ENCODE assay signal across 9 mouse cellular contexts in the genomic region with DNA sequence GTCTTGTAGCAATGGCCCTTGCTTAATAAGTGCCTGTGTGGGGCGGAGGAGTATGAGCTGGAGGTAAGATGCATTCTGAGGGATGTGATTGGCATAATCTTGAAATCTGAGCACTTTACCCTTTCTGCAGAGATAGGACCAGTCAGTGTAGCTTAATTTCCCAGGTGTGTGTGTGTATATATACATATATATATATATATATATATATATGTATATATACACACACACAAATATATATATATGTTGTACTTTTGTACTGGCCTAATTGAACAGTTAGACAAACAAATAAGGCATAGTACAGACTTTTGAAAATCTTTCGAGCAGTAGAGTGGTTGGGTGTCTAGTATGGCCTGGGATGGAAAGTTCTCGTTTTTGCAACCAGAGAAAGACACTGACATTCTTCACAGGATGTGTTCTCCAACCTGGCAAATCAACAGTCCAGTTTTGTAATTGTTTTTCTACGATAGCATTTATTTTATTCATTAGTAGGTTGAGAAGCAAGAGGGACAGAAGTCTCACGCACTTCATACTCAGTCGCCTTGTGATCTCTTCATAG. TPM values are rescaled to one million over a fixed set of nuclear protein-coding genes. Genes with fewer than 3 reads are reported as not detected.
DNase-seq lines count a peak whose midpoint lies in the region; ATAC-seq and TF ChIP-seq lines count a peak whose summit lies in the region.
"Had no signal": no experiment of that assay in that cellular context is flagged by ENCODE, and none has a peak within 500 bp of the region (broad histone marks: within the 10 kb centered on the region; RNA-seq: fewer than 3 reads in every experiment).

No protein-coding gene starts in this region.

- H3K27ac ChIP-seq in heart, embryonic 14.5 days (replicated peaks in 1 of 2; ENCODE audit: control insufficient read depth in 1 of 2, insufficient read depth in 1 of 2, low read depth in 2 of 2, low read length in 2 of 2) = no peak overlapping the region
- H3K27ac ChIP-seq in ES-Bruce4 (ENCODE audit: insufficient read depth, low read length) = no peak overlapping the region
- 0 out of 2 replicates have a peak overlapping the region, but pooled peaks have one; percentile 62 for H3K27ac ChIP-seq in forebrain, postnatal 0 days (ENCODE audit: low read depth, low read length)
- H3K27ac ChIP-seq in liver, embryonic 16.5 days (ENCODE audit: low read length) = no peak overlapping the region

- H3K9ac ChIP-seq in heart, embryonic 14.5 days (ENCODE audit: low read length) = peak overlapping the region; percentile 74
- no peak overlapping the region for H3K9ac ChIP-seq in ES-Bruce4 (ENCODE audit: low read depth, poor library complexity, severe bottlenecking)
- peak overlapping the region; percentile 64 for H3K9ac ChIP-seq in forebrain, postnatal 0 days
- H3K9ac ChIP-seq in liver, embryonic 16.5 days (ENCODE audit: low read depth, low read length) = no peak overlapping the region

- no peak for TF ChIP-seq CTCF in ES-Bruce4 (IDR thresholded peaks at IDR 0.05; ENCODE audit: low read depth, low read length)
- no peak for TF ChIP-seq CTCF in forebrain, postnatal 0 days (IDR thresholded peaks at IDR 0.05; ENCODE audit: low read depth)

- peak overlapping the region; percentile 98 for H3K4me2 ChIP-seq in heart, embryonic 14.5 days (ENCODE audit: low read length)
- peak overlapping the region; percentile 96 for H3K4me2 ChIP-seq in forebrain, postnatal 0 days (ENCODE audit: low read depth)
- peak overlapping the region; percentile 75 for H3K4me2 ChIP-seq in liver, embryonic 16.5 days (ENCODE audit: low read depth, low read length)

- peak; percentile 33; the same call in 1 of the 2 replicates for ATAC-seq in heart, embryonic 14.5 days (ENCODE audit: insufficient number of reproducible peaks, insufficient read depth, low FRiP score, low read depth)
- peak; percentile 8; the same call in 1 of the 2 replicates for ATAC-seq in forebrain, postnatal 0 days
- no peak for ATAC-seq in liver, embryonic 16.5 days (ENCODE audit: low read depth)
- no peak for ATAC-seq in erythroid progenitor cell, adult 5-6 weeks (replicated peaks; ENCODE audit: low FRiP score, poor library complexity, severe bottlenecking)
- ATAC-seq in cerebellum, adult (ENCODE audit: insufficient number of reproducible peaks, low FRiP score, low TSS enrichment) = no peak

- peaks cover 6% of the 10 kb centered on the region; the same call in 1 of the 2 replicates for H3K27me3 ChIP-seq in heart, embryonic 14.5 days (ENCODE audit: control insufficient read depth, insufficient read depth, low read length)
- no peaks in the 10 kb centered on the region for H3K27me3 ChIP-seq in ES-Bruce4 (ENCODE audit: control insufficient read depth, insufficient read depth, low read length, poor library complexity, severe bottlenecking)
- no peaks in the 10 kb centered on the region for H3K27me3 ChIP-seq in forebrain, postnatal 0 days (ENCODE audit: insufficient read depth, low read length)
- H3K27me3 ChIP-seq in liver, embryonic 16.5 days (ENCODE audit: control insufficient read depth, insufficient read depth, low read depth, low read length) = peaks cover 13% of the 10 kb centered on the region

- WGBS in heart, embryonic 14.5 days = 60% methylated on average over 6 of the region's 6 CpGs
- 43% methylated on average over 6 of the region's 6 CpGs for WGBS in forebrain, postnatal 0 days
- WGBS in liver, embryonic 16.5 days (ENCODE audit: insufficient replicate concordance) = 42% methylated on average over 6 of the region's 6 CpGs

- peaks cover 0 to 4% of the 10 kb centered on the region in 2 experiments; a peak in 1 of 4 replicates for H3K4me1 ChIP-seq in heart, embryonic 14.5 days (ENCODE audit: control insufficient read depth in 2 of 2, insufficient read depth in 2 of 2, low read length in 2 of 2)
- H3K4me1 ChIP-seq in ES-Bruce4 (ENCODE audit: control insufficient read depth, insufficient read depth, low read length) = no peaks in the 10 kb centered on the region
- 0 out of 2 replicates have a peak, but pooled peaks cover 4% of the 10 kb centered on the region for H3K4me1 ChIP-seq in forebrain, postnatal 0 days (ENCODE audit: insufficient read depth)
- no peaks in the 10 kb centered on the region for H3K4me1 ChIP-seq in liver, embryonic 16.5 days (ENCODE audit: control insufficient read depth, low read depth, low read length)

- TF ChIP-seq EP300 in ES-Bruce4 (IDR thresholded peaks at IDR 0.05; ENCODE audit: insufficient read depth, low read depth, low read length) = no peak

- peak overlapping the region; percentile 67 to 89 for H3K4me3 ChIP-seq in heart, embryonic 14.5 days (ENCODE audit: control insufficient read depth in 1 of 2, insufficient read depth in 1 of 2, low read depth in 1 of 2, low read length in 2 of 2)
- H3K4me3 ChIP-seq in ES-Bruce4 (ENCODE audit: low read depth, low read length) = peak overlapping the region; percentile 87
- H3K4me3 ChIP-seq in forebrain, postnatal 0 days (ENCODE audit: low read depth, low read length) = peak overlapping the region; percentile 92
- H3K4me3 ChIP-seq in liver, embryonic 16.5 days (ENCODE audit: low read depth, low read length) = peak overlapping the region; percentile 59

- DNase-seq in heart, adult 9 months (ENCODE audit: low spot score in 2 of 2) = no peak
- DNase-seq in forebrain, postnatal 0 days = peak; percentile 7
- no peak for DNase-seq in cerebellum, adult 8-10 months

- no peak for TF ChIP-seq POLR2A in ES-Bruce4 (IDR thresholded peaks at IDR 0.05; ENCODE audit: insufficient read depth, low read length)

- H3K36me3 ChIP-seq in heart, embryonic 14.5 days (ENCODE audit: control insufficient read depth, insufficient read depth, low read length) = no peaks in the 10 kb centered on the region
- no peaks in the 10 kb centered on the region for H3K36me3 ChIP-seq in ES-Bruce4 (ENCODE audit: control insufficient read depth, insufficient read depth, low read length, poor library complexity, severe bottlenecking)
- H3K36me3 ChIP-seq in forebrain, postnatal 0 days (ENCODE audit: insufficient read depth) = 0 out of 2 replicates have a peak, but pooled peaks cover 4% of the 10 kb centered on the region
- no peaks in the 10 kb centered on the region for H3K36me3 ChIP-seq in liver, embryonic 16.5 days (ENCODE audit: control insufficient read depth, insufficient read depth)

- no peaks in the 10 kb centered on the region for H3K9me3 ChIP-seq in heart, embryonic 14.5 days (ENCODE audit: control insufficient read depth, low read length)
- no peaks in the 10 kb centered on the region for H3K9me3 ChIP-seq in ES-Bruce4 (replicated peaks; ENCODE audit: control insufficient read depth, insufficient read depth, low read length, poor library complexity, severe bottlenecking)
- no peaks in the 10 kb centered on the region for H3K9me3 ChIP-seq in forebrain, postnatal 0 days (ENCODE audit: low read length)
- no peaks in the 10 kb centered on the region for H3K9me3 ChIP-seq in liver, embryonic 16.5 days (replicated peaks; ENCODE audit: control insufficient read depth, low read length)

RNA-seq across cellular contexts. Expression of gene Cfap69, which starts 0.4 kb away (rescaled TPM):
- 1.4 and 2.7 TPM in 2 replicates for polyA plus RNA-seq in heart, embryonic 14.5 days (2014; fragmentation: Nextera tagmentation; extraction: Ambion mirVana)
- 5.0 and 5.1 TPM in 2 replicates for polyA plus RNA-seq in ES-Bruce4 (2011; ENCODE audit: insufficient read depth, insufficient read length, low read depth, missing spikeins)
- 9.2 and 11.6 TPM in 2 replicates for total RNA-seq in forebrain, postnatal 0 days (2014; rRNA removed)
- polyA plus RNA-seq in forebrain, postnatal 0 days (2015; fragmentation: Nextera tagmentation; extraction: Ambion mirVana) = 4.1 and 6.7 TPM in 2 replicates
- 0.19 and 0.70 TPM in 2 replicates for polyA plus RNA-seq in liver, embryonic 16.5 days (2015; fragmentation: Nextera tagmentation; extraction: Ambion mirVana)
- total RNA-seq in erythroid progenitor cell, adult 5-6 weeks (2015; ENCODE audit: low replicate concordance) = not detected in 2 replicates
- not detected in 2 replicates for total RNA-seq in erythroid progenitor cell, adult 5-6 weeks (2017; ENCODE audit: low replicate concordance)
- total RNA-seq: hematopoietic stem cell, adult 5-6 weeks had no signal

RNA-seq across cellular contexts. Expression of gene Steap2, which starts 29.9 kb away (rescaled TPM):
- 3.5 and 3.6 TPM in 2 replicates for polyA plus RNA-seq in heart, embryonic 14.5 days (2014; fragmentation: Nextera tagmentation; extraction: Ambion mirVana)
- polyA plus RNA-seq in ES-Bruce4 (2011; ENCODE audit: insufficient read depth, insufficient read length, low read depth, missing spikeins) = 33.2 and 33.7 TPM in 2 replicates
- 5.2 and 7.3 TPM in 2 replicates for total RNA-seq in forebrain, postnatal 0 days (2014; rRNA removed)
- 1.9 and 3.0 TPM in 2 replicates for polyA plus RNA-seq in forebrain, postnatal 0 days (2015; fragmentation: Nextera tagmentation; extraction: Ambion mirVana)
- 4.6 and 5.1 TPM in 2 replicates for polyA plus RNA-seq in liver, embryonic 16.5 days (2015; fragmentation: Nextera tagmentation; extraction: Ambion mirVana)
- not detected in 2 replicates for total RNA-seq in erythroid progenitor cell, adult 5-6 weeks (2015; ENCODE audit: low replicate concordance)
- total RNA-seq in erythroid progenitor cell, adult 5-6 weeks (2017; ENCODE audit: low replicate concordance) = not detected in 2 replicates
- total RNA-seq: hematopoietic stem cell, adult 5-6 weeks had no signal

Comparison
In these comparisons a context has a peak if more than half of its experiments do, and no peak if none do; other contexts are left out.
1. ATAC-seq: peak in heart, embryonic 14.5 days (single experiment) and forebrain, postnatal 0 days (single experiment); none in liver, embryonic 16.5 days (single experiment), erythroid progenitor cell, adult 5-6 weeks (single experiment) and cerebellum, adult (single experiment).
2. H3K9ac ChIP-seq: peak in heart, embryonic 14.5 days (single experiment) and forebrain, postnatal 0 days (single experiment); none in ES-Bruce4 (single experiment) and liver, embryonic 16.5 days (single experiment).
3. Peak in every context shown above with its lines, with median percentiles within 50 percentile points of each other: H3K4me2 ChIP-seq and H3K4me3 ChIP-seq.